Mouse (Mus musculus) urinary bladder, postnatal 4 days (tissue): ENCODE results near the gene Gpr137.
"Not testable (repeated sequence)": the region's sequence is repeated elsewhere in the genome, so short reads cannot be mapped to it uniquely, and the experiment has no call there.

Experiments
- DNase-seq, 2 experiments: peaks; one replicate each; pipeline ENCODE4 v3.0.0; 2021 to 2022; ENCODE audit warnings: low spot score in 2 of 2

The Gpr137 gene

DNA sequence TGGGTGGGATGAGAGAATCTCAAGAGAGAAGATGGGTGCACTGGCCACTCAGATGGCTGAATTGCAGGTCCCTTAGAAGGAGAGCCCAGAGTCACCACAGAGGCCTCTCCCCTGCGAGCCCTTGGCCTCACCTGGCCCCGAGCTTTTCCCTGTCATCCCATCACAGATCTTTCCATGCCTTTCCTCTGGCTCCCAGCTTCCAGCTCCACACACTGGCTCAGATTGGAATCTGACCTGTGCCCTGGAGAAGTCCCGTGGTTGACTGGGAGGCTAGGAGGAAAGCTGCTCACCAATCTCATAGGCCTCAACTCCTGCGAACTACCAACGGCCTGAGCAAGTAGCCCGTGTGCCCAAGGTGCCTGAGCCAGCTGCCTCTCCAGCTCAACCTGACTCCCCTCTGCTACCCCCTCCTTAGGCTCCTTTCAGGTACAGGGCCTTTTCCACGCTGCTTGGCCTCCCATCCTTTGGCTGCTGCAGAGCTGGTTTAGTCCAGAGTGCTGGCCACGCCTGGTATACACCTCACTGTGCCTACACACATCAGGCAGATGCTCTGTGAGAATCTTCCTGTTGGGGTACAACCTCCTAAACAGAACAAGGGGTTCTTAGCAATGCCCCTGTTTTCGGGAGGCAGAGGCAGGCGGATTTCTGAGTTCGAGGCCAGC, 36.7 kb downstream of the Gpr137 start:
- no peak for DNase-seq

DNA sequence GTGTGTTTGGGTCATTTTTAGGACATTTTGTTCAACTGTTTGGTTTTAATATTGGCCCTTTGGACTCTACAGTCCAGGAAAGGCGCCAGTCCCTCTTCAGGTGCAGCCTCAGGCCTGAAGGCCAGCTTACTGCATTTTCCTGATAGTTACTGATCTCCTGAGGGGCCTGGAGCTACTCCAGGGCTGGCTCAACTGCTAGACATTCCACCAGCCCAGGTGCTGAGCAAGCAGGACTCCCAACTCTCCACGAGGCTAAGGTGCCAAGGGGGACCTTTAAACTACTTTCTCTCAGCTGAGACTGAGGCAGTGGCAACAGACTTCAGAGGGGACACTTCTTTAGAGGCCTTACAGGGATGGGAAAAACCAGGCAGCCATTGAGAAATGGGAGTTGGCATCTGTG, 37.4 kb downstream of the Gpr137 start:
- DNase-seq = no peak

DNA sequence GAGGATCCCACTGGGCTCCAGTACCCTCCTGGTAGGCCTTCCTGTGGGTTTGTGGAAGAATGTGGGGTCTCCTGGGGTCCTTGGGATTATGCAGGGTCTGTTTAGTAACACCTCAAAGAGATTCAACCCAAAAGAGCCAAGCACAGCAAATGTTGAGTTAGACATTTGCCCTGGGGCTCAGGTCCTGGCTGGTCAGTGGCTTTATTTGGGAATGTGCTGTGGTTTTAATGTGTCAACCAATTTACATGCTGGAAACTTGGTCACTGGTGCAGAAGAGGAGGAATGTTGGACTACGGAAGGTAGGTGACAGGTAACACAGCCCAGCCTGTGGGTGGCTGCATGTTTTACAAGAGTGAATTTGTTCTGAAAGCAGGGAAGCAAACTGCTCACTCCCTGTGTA, 39.2 kb downstream of the Gpr137 start:
- DNase-seq = no peak

DNA sequence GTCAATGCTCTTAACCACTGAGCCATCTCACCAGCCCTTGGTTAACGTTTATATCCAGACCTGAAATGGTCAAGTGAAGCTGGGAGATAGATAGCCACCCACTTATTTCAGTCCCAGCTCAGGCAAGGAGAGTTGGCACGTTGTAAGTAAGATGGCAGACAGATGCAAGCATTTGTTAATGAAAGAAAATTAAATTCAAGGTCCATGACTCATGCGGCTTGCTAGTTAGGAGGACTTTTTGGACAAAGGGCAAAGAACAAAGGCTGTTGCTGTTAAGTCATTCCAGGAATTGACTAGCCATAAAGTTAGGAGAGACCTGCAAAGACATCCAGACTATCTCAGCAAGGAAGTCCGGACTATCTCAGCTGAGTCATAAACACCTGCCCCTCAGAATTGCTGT, 42.6 kb downstream of the Gpr137 start:
- DNase-seq = no peak

DNA sequence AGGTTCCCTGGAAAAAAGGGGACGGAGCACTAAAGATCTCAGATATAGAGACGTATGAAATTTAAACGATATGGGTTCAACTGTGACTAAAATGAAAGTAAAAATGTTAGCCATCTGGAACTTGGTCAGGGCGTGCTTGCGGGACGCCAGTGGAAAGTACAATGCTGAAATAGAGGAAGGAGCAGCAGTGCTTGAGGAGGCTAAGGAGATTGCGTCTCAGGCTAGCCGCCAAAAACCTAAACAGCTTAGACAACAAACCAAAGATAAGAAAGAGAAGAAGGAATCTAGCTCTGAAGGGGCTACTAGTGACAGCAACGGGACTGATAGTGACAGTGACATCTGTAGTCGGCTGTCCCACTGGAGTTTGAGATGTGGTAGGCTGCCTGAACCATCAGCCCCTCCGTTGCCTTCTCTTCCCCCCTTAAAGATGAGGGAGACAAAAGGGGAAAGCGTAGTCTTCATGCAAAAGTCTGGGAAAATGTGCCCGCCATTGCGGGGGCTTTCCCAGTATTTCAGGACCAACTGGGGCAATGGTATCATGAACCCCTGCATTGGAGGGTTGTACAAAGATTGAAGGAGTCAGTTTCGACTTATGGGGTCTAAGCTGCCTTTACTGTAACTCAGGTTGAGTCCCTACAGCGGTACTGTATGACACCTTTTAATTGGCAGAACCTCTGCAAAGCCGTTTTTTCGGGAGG, 46.5 kb downstream of the Gpr137 start:
- DNase-seq = not testable (repeated sequence)

DNA sequence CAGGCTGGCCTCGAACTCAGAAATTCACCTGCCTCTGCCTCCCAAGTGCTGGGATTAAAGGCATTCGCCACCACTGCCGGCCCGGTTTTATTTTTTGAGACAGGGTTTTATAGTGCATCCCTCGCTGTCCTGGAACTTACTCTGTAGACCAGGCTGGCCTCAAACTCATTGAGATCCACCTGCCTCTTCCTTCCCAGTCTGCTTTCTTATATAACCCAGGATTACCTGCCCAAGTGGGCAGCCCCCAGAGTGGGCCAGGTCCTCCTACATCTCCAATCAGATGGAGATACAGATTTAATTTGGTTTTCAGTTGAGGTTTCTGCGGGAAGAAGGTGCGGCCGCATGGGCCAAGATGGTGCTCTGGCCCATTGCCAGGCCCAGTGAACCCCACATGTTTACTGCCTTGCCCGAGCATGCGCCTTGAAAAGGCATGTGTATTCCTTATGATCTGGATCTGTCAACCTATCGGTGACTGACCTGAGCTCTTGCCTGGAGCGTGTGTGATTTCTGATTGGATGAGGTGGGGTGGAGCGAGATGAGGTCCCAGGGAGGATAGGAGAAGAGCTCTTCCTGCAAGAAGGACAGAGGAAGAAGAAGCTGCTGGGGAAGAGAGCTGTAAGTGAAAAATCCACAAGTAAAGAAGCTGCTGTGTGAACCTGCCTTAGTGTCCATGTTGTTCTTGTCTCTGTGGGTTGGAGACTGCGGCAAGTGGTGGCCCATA, 48.4 kb downstream of the Gpr137 start:
- DNase-seq = no peak

DNA sequence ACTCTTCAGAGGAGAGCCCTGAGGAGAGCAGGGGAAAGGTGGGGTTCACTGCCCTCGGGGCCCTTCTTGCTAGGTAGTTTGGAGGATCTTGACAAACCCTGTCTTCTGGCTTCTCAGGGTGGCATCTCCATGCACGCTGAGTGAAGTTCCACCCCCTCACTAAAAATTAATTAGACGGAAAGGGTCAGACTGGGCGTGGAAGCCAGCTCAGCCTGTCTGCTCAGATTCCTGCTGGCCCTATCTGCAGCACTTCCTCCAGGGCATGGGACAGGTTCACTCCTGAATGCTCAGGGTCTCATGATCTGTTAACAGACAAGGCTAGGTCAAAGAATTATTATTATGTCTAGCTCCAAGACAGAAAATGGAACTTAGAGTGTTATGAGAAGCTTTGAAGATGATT, 49.8 kb downstream of the Gpr137 start:
- DNase-seq = no peak
